Mouse (Mus musculus): ENCODE measurements around the gene Inpp4b.

Gene Inpp4b

GRCm38 (mm10) chr8:81342236-81342998 lies at the start of gene Inpp4b:
Gene Inpp4b (plus strand): TSS chr8:81342556.
- DNase-seq (ENCODE audit: low spot score in 2 of 2), result peak; percentile 10 to 32

- DNase-seq (ENCODE audit: low spot score in 2 of 2), result no peak
Observed at GRCm38 (mm10) chr8:81335250-81335649, 7.1 kb upstream of the Inpp4b start.

DNA sequence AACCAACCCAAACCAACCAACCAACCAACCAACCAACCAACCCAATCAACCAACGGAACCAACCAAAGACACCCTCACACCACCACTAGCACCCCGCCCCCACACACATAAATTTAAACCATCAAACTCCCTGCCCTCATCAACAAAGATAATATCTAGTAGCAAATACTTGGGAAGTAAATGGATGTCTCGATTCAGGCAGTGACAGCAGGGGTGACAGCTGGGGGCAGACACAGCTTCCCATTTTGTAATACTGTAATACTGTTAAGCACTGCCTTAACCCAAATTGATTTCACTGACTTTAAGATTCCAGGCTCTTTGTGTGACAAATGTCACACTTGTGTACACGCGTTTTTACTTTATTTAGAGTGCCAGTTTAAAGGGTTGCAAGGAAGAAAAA lies 1.2 kb upstream of the Inpp4b start:
- no peak for DNase-seq (ENCODE audit: low spot score in 2 of 2)

GRCm38 (mm10) chr8:81341591-81342235 lies 643 bp upstream of the Inpp4b start:
- peak; percentile 18 to 36 for DNase-seq (ENCODE audit: low spot score in 2 of 2)

- no peak for DNase-seq (ENCODE audit: low spot score in 2 of 2)
Observed at GRCm38 (mm10) chr8:81342999-81343302, 595 bp downstream of the Inpp4b start.

DNA sequence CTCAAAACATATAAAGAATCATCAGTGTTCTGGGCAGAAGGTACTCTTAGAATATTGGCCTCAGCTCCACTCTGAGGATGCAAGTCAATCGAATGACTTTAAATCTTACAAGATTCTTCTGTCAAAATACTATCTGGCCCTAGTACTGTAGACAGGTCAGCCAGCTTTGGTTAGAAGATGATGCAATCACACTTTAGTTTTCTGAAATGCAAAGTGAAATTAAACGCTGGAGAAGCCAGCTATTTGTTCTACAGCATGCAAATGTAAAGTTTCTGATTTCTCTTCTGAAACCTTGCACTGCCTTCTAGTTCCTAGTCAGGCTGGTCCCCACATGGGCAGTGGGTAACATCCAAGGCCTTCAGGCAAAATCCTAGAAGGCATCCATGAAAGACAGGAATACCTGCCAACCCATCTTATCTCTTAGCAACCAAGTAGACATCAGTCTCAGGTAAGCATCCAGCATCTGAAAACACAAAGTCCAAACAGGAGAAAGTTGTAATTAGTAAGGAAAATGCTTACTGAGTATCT lies 2.9 kb downstream of the Inpp4b start:
- no peak for DNase-seq (ENCODE audit: low spot score in 2 of 2)

- DNase-seq (ENCODE audit: low spot score in 2 of 2), result peak in 1 of 2 experiments; percentile 9
Observed at GRCm38 (mm10) chr8:81349452-81349851, 7.1 kb downstream of the Inpp4b start.

DNA sequence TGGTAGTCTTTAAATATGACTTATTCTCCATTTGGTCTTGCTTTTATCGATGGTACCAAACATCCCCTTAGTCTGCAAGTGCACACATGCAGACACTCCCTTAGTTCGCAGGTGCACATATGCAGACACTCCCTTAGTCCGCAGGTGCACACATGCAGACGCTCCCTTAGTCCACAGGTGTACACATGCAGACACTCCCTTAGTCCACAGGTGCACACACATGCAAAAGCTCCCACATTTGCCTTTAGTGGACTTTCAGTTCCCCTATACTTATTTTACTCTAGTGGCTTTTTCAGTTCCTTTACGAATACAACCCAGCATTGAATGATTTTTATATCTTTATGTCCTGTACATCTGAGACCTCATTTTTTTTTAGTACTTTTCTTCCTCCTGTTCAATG lies 11.1 kb downstream of the Inpp4b start:
- no peak for DNase-seq (ENCODE audit: low spot score in 2 of 2)

DNA sequence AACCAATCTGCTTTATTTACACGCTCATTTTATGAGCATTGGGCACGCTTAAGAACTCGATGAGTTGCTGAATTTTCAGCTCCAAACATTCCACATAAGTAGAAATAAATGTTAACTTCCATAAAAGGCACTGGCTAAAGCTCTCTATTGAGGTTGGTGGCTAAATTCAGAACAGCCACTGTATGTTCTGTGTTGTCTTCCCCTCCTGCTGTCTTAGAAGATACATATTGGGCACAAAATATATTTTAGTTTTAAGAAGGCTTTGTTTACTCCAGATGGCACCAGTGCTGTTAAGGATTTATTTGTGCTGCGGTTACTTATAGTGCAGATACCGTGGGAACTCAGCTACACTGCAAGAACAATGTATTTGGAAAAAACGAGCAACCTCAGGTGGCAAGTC lies 15.8 kb downstream of the Inpp4b start:
- no peak for DNase-seq (ENCODE audit: low spot score in 2 of 2)

DNA sequence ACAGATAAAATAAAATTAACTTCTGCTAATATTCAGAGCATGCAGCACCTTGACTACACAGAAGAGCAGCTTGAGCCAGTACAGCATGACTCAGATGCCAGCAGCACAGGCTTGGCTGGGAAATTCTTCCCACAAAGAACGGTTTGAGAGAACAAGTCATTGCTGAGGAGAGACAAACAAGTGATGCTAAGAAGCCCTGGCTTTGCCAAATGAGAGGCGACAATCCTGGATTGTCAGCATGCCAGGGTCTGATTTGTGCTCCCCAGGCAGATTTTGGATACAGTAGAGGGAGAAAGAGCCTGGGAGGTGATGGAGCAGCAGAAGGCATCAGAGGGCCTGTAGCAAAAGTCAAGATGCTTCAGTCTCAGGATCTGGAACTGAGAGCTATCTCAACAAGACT lies 18.2 kb downstream of the Inpp4b start:
- DNase-seq (ENCODE audit: low spot score in 2 of 2), result no peak

DNA sequence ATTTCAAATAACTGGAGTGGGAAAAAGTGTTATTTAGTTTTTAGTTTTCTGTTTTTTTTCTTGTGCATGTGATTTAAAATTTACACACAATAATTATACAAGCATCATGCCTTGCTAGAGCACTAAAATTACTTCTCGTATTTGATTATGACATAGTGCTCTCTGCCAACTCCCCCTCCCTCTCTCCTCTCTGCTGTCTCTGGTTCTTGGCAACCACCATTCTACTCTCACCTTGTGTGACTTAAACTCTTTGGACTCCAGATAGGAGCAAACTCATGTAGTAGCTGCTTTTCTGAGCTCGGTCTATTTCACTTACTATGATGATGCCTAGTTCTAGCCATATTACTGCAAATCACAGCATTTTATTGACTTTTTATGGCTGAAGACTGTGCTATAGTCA lies 18.8 kb downstream of the Inpp4b start:
- no peak for DNase-seq (ENCODE audit: low spot score in 2 of 2)

DNA sequence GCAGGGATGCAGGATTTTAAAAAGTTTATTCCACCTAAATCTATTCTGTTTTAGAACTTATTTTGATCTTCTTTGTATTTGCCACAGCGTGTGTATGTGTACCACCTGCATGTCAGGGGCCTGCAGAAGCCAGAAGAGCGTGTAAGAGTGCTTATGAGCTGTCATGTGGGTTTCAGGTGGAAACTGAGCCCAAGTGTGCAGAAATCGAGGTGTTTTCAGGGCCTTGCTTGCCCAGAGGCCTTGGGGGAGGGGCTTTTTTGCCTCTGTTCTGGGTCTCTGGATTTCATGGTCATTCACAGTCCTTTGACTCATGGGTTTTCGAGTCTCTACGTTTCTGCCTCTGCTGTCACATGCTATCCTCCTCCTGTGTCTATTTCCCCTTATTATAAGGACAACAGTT lies 28.3 kb downstream of the Inpp4b start:
- DNase-seq (ENCODE audit: low spot score in 2 of 2), result no peak

- DNase-seq (ENCODE audit: low spot score in 2 of 2), result no peak
Observed at GRCm38 (mm10) chr8:81371844-81372243, 29.5 kb downstream of the Inpp4b start.

GRCm38 (mm10) chr8:81374877-81375475 lies 32.6 kb downstream of the Inpp4b start:
- no peak for DNase-seq (ENCODE audit: low spot score in 2 of 2)

GRCm38 (mm10) chr8:81388953-81389352 lies 46.6 kb downstream of the Inpp4b start:
- DNase-seq (ENCODE audit: low spot score in 2 of 2), result no peak

- no peak for DNase-seq (ENCODE audit: low spot score in 2 of 2)
Observed at GRCm38 (mm10) chr8:81399071-81399470, 56.7 kb downstream of the Inpp4b start.

DNA sequence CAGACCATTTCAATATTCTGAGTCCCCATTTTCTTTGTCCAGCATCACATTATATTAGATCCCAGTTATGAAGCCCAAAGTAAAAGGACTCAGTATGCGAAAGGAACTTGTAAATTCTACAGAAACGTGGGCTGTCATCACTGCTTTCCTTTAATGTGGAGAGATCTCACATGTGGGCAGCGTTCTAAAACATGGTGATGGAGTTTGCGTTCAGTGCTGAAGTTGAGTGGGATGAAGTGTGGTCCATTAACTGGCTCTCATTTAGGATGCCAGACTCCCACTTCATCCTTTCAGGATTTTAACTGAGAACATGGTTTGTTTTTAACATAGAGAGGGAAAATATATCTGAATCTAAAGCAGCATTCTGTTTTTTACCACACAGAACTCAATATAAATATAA lies 57.1 kb downstream of the Inpp4b start:
- DNase-seq (ENCODE audit: low spot score in 2 of 2), result no peak

GRCm38 (mm10) chr8:81412707-81413106 lies 70.4 kb downstream of the Inpp4b start:
- DNase-seq (ENCODE audit: low spot score in 2 of 2), result no peak

GRCm38 (mm10) chr8:81443957-81444356 lies 101.6 kb downstream of the Inpp4b start:
- DNase-seq (ENCODE audit: low spot score in 2 of 2), result no peak

DNA sequence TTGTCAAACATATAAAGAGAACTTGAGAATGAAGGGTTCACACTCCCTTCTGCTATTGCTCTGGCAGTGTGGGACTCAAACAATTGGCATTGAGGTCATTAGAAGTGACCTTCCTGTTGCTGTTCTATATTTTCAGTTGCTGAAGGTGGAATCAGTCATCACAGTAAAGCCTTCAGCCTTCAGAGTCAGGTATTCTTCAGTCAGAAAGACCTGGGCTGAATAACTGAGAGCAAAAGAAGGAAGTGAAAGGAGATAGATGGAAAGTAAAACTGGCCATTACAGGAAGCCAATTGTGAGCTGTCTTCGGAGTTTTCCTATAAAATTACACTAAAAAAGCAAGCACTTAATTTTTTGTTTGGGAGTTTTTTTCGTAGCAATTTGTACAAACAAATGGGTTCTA lies 107.4 kb downstream of the Inpp4b start:
- no peak for DNase-seq (ENCODE audit: low spot score in 2 of 2)

GRCm38 (mm10) chr8:81452082-81452481 lies 109.7 kb downstream of the Inpp4b start:
- DNase-seq (ENCODE audit: low spot score in 2 of 2), result no peak

DNA sequence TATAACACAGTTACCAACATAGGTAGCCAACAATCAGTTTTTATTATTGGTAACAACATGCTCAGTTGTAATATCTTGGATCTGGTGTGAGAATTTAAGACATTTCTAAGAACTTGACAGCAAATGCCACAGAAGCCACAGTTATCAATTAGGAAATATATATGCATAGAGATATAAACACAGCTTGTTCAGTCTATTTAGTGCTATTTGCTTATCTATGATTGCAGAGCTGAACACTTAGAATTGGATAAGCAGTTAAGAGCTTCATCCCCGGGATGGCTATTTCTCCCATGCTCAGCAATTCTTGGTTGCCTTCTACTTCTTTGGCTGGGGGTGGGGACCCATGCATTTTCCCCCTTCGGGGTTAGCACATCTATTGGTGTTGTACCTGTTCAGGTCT lies 112.5 kb downstream of the Inpp4b start:
- DNase-seq (ENCODE audit: low spot score in 2 of 2), result no peak

- DNase-seq (ENCODE audit: low spot score in 2 of 2), result no peak
Observed at GRCm38 (mm10) chr8:81463762-81464161, 121.4 kb downstream of the Inpp4b start.

Measured in urinary bladder, postnatal 36 days (tissue).